Mouse (Mus musculus): ENCODE results near the gene Zc3hav1. TPM values are rescaled to one million over a fixed set of nuclear protein-coding genes. Genes with fewer than 3 reads are reported as not detected.

The Zc3hav1 gene
- polyA plus RNA-seq, 1 experiment from 2014 or later: 1.5 TPM

- Histone ChIP-seq H3K36me3 (no peaks in the 10 kb centered on the region), H3K4me3 (no peak overlapping the region), H3K4me1 (peaks cover 35% of the 10 kb centered on the region), H3K27ac (no peak overlapping the region), H3K9me3 (replicated peaks) (no peaks in the 10 kb centered on the region), H3K27me3 (ENCODE audit: low read depth, poor library complexity, severe bottlenecking) (no peaks in the 10 kb centered on the region)
- 77% methylated on average over 2 of the region's 2 CpGs for WGBS
- no peak for DNase-seq (ENCODE audit: low spot score)
Observed at GRCm38 (mm10) chr6:38255794-38256193, 98.6 kb downstream of the Zc3hav1 start.

Other genes starting within 250 kb of the Zc3hav1 start
- not detected in 2 replicates for gene Tmem213, start 245.3 kb downstream of the Zc3hav1 start, polyA plus RNA-seq (2016; fragmentation: Nextera tagmentation; extraction: Ambion mirVana)
- gene Atp6v0a4, start 230.0 kb downstream of the Zc3hav1 start, polyA plus RNA-seq (2016; fragmentation: Nextera tagmentation; extraction: Ambion mirVana): not detected in 2 replicates
- 8.2 and 8.5 TPM in 2 replicates for gene D630045J12Rik, start 100.6 kb downstream of the Zc3hav1 start, polyA plus RNA-seq (2016; fragmentation: Nextera tagmentation; extraction: Ambion mirVana)
- gene Zc3hav1l, start 55.3 kb downstream of the Zc3hav1 start, polyA plus RNA-seq (2016; fragmentation: Nextera tagmentation; extraction: Ambion mirVana): 14.7 and 18.2 TPM in 2 replicates
- gene Ttc26, start 26.9 kb upstream of the Zc3hav1 start, polyA plus RNA-seq (2016; fragmentation: Nextera tagmentation; extraction: Ambion mirVana): 13.3 and 16.1 TPM in 2 replicates
- gene Ubn2, start 79.3 kb upstream of the Zc3hav1 start, polyA plus RNA-seq (2016; fragmentation: Nextera tagmentation; extraction: Ambion mirVana): 13.5 and 14.7 TPM in 2 replicates
- gene Fmc1, start 178.9 kb upstream of the Zc3hav1 start, polyA plus RNA-seq (2016; fragmentation: Nextera tagmentation; extraction: Ambion mirVana): 92.7 and 96.2 TPM in 2 replicates
- 28.6 and 39.7 TPM in 2 replicates for gene Luc7l2, start 196.7 kb upstream of the Zc3hav1 start, polyA plus RNA-seq (2016; fragmentation: Nextera tagmentation; extraction: Ambion mirVana)

All from limb, embryonic 10.5 days (tissue).